Mouse (Mus musculus) lung, postnatal 0 days (tissue): Measurements from ENCODE around the gene Il31ra. TPM values are rescaled to one million over a fixed set of nuclear protein-coding genes. Genes with fewer than 3 reads are reported as not detected.
A peak's percentile ranks its signal among the peaks of the same experiment; 100 is the strongest.

Experiments used
- ATAC-seq: fragments of 200-750 bp; cut with Nextera tagmentation; 2 replicates; pipeline ENCODE4 v1.8.0; 2017; ENCODE audit warnings: moderate library complexity
- DNase-seq: peaks from one replicate; pipeline ENCODE4 v3.0.0-alpha.2; 2016; ENCODE audit warnings: low spot score
- H3K27ac ChIP-seq: fragments of 300-500 bp; sonication (generic); 2 replicates; pipeline ENCODE4 v1.5.1; 2014; ENCODE audit warnings: antibody characterized with exemption, mild to moderate bottlenecking, low read length, mixed read lengths
- H3K27me3 ChIP-seq: fragments of 300-500 bp; sonication (generic); replicated peaks from 2 replicates; pipeline ENCODE4 v1.6.1; 2014; ENCODE audit warnings: low read length, mixed read lengths; ENCODE audit not compliant: insufficient read depth
- H3K36me3 ChIP-seq: fragments of 300-500 bp; sonication (generic); 2 replicates; pipeline ENCODE4 v1.6.1; 2014; ENCODE audit warnings: low read length, mixed read lengths; ENCODE audit not compliant: insufficient read depth
- H3K4me1 ChIP-seq: fragments of 300-500 bp; sonication (generic); 2 replicates; pipeline ENCODE4 v1.6.1; 2014; ENCODE audit warnings: antibody characterized with exemption, low read depth, low read length, mixed read lengths; ENCODE audit not compliant: insufficient read depth
- H3K4me2 ChIP-seq: fragments of 300-500 bp; sonication (generic); replicated peaks from 2 replicates; pipeline ENCODE4 v1.6.1; 2014; ENCODE audit warnings: low read depth, mild to moderate bottlenecking, low read length, moderate library complexity, mixed read lengths
- H3K4me3 ChIP-seq: fragments of 300-500 bp; sonication (generic); 2 replicates; pipeline ENCODE4 v1.5.1; 2014; ENCODE audit warnings: low read depth, low read length
- H3K9ac ChIP-seq: fragments of 300-500 bp; sonication (generic); replicated peaks from 2 replicates; pipeline ENCODE4 v1.6.1; 2014; ENCODE audit warnings: low read depth, mild to moderate bottlenecking
- H3K9me3 ChIP-seq: fragments of 300-500 bp; sonication (generic); 2 replicates; pipeline ENCODE4 v1.6.1; 2016; ENCODE audit warnings: low read length, mixed read lengths
- CTCF ChIP-seq: IDR thresholded peaks from 2 replicates; pipeline ENCODE4 v1.5.1; 2016; ENCODE audit warnings: antibody characterized with exemption, mild to moderate bottlenecking
- EP300 ChIP-seq: IDR thresholded peaks from 2 replicates; pipeline ENCODE4 v1.6.1; 2016; ENCODE audit warnings: antibody characterized with exemption, mild to moderate bottlenecking, control low read depth
- WGBS: fragments of 180-500 bp; shearing (Covaris S2); extraction: QIAGEN DNeasy Blood & Tissue Kit; methylation state at CpG from one replicate; pipeline ENCODE4 v1.1.7; 2014; 5-methylcytosine and 5-hydroxymethylcytosine counted together
- polyA plus RNA-seq: library from polyadenylated mRNA; unstranded; fragments of >200 nt; fragmentation: Nextera tagmentation; extraction: Ambion mirVana; gene quantifications from 2 replicates; pipeline ENCODE4 v1.2.1, GENCODE M21; 2015

Gene Il31ra
- polyA plus RNA-seq, 1 experiment from 2014 or later = not detected

GRCm38 (mm10) chr13:112479926-112480325, 114.2 kb downstream of the Il31ra start:
- Histone ChIP-seq H3K9me3 (no peaks in the 10 kb centered on the region), H3K27ac (no peak overlapping the region), H3K27me3 (no peaks in the 10 kb centered on the region), H3K4me1 (no peaks in the 10 kb centered on the region), H3K4me3 (no peak overlapping the region), H3K36me3 (peaks cover 37% of the 10 kb centered on the region), H3K4me2 (no peak overlapping the region), H3K9ac (no peak overlapping the region)
- DNase-seq (no peak), ATAC-seq (no peak)
- TF ChIP-seq EP300 = no peak
- TF ChIP-seq CTCF = no peak
- WGBS = 85% methylated on average over 15 of the region's 15 CpGs

- DNase-seq = no peak
- no peak for TF ChIP-seq CTCF
- TF ChIP-seq EP300 = no peak
- Histone ChIP-seq H3K27ac (no peak overlapping the region), H3K27me3 (no peaks in the 10 kb centered on the region), H3K4me3 (no peak overlapping the region), H3K4me2 (no peak overlapping the region), H3K9me3 (no peaks in the 10 kb centered on the region), H3K4me1 (no peaks in the 10 kb centered on the region), H3K9ac (no peak overlapping the region), H3K36me3 (peaks cover 31% of the 10 kb centered on the region)
- ATAC-seq = no peak
- 63% methylated on average over 7 of the region's 7 CpGs for WGBS
Observed at GRCm38 (mm10) chr13:112479032-112479431, 115.1 kb downstream of the Il31ra start.

- 56% methylated on average over 21 of the region's 21 CpGs for WGBS
- H3K9me3 ChIP-seq = no peaks in the 10 kb centered on the region
- H3K36me3 ChIP-seq = peaks cover 5% of the 10 kb centered on the region; the same call in 1 of the 2 replicates
- no peaks in the 10 kb centered on the region for H3K27me3 ChIP-seq
- H3K4me1 ChIP-seq = no peaks in the 10 kb centered on the region; the same call in 1 of the 2 replicates
- H3K27ac ChIP-seq = no peak overlapping the region
- ATAC-seq (no peak), DNase-seq (peak; percentile 37)
- no peak overlapping the region for H3K4me2 ChIP-seq
- H3K9ac ChIP-seq = no peak overlapping the region
- TF ChIP-seq EP300 (no peak), CTCF (no peak)
- H3K4me3 ChIP-seq = no peak overlapping the region
Observed at GRCm38 (mm10) chr13:112473757-112474755, 120.1 kb downstream of the Il31ra start.

GRCm38 (mm10) chr13:112472401-112473023, 121.6 kb downstream of the Il31ra start:
- WGBS = 90% methylated on average over 16 of the region's 19 CpGs
- Histone ChIP-seq H3K27me3 (no peaks in the 10 kb centered on the region), H3K36me3 (peaks cover 5% of the 10 kb centered on the region; the same call in 1 of the 2 replicates), H3K9ac (no peak overlapping the region), H3K4me1 (no peaks in the 10 kb centered on the region; the same call in 1 of the 2 replicates), H3K9me3 (no peaks in the 10 kb centered on the region), H3K4me3 (no peak overlapping the region), H3K4me2 (no peak overlapping the region), H3K27ac (no peak overlapping the region)
- ATAC-seq (no peak), DNase-seq (no peak)
- no peak for TF ChIP-seq CTCF

GRCm38 (mm10) chr13:112471201-112471600, 123.0 kb downstream of the Il31ra start:
- ATAC-seq (no peak), DNase-seq (no peak)
- Histone ChIP-seq H3K4me3 (no peak overlapping the region), H3K4me2 (no peak overlapping the region), H3K27me3 (no peaks in the 10 kb centered on the region), H3K9ac (no peak overlapping the region), H3K4me1 (peaks cover 10% of the 10 kb centered on the region; the same call in 1 of the 2 replicates), H3K27ac (no peak overlapping the region), H3K9me3 (no peaks in the 10 kb centered on the region), H3K36me3 (peaks cover 4% of the 10 kb centered on the region; the same call in 1 of the 2 replicates)
- no peak for TF ChIP-seq CTCF
- TF ChIP-seq EP300 = no peak
- 81% methylated on average over 9 of the region's 9 CpGs for WGBS

Other genes with a start within 250 kb of the Il31ra start
- gene Il6st, start 130.3 kb downstream of the Il31ra start, polyA plus RNA-seq = 30.4 and 33.7 TPM in 2 replicates
- gene Ddx4, start 58.1 kb upstream of the Il31ra start, polyA plus RNA-seq = 0.11 and 0.17 TPM in 2 replicates
- gene Slc38a9, start 66.4 kb upstream of the Il31ra start, polyA plus RNA-seq = 15.3 and 15.7 TPM in 2 replicates
- 247 and 292 TPM in 2 replicates for gene Plpp1, start 206.4 kb upstream of the Il31ra start, polyA plus RNA-seq